Mouse (Mus musculus): ENCODE measurements around the gene Nfam1. TPM values are rescaled to one million over a fixed set of nuclear protein-coding genes. Genes with fewer than 3 reads are reported as not detected.

The Nfam1 gene
- polyA plus RNA-seq, 1 experiment from 2014 or later, result 2.3 TPM

DNA sequence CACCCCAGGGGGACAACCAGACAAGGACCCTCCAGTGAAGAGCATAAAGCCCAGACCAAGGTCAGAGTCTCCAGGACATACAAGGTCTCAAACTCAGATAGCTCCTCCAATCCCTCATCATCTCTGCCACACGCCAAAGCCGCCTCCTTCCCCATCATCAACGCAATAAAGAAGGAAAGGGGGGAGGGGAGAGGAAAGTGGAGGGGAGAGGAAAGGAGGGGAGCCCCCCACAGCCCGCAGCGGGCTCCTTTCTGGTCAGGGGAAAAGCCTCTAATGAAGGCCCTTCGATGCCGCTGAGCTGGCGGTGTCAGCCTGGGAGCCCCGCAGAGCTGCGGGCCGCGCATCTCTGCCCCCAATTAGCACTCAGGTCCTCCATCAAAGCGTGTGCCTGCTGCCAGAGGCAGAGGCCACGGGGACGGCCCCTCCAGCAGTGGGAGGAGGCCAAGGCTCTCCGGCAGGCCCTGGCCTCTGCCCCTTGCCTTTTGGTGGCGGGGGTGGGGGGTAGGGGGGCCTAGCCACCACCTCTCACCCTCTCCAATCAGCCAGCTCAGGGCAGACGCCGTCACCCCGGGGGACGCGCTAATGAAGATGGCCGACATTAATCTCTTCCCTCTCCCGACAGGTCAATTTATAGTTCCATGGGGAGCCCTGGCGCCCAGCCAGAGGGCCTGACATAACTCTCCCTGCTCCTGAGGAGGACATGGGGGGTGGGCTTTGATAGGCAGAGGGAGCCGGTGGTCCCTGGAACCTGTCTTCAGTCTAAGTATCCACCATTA is 72.1 kb downstream of the Nfam1 start:
- Histone ChIP-seq H3K27ac (peak overlapping the region; percentile 66), H3K27me3 (ENCODE audit: poor library complexity, severe bottlenecking) (peaks cover 97% of the 10 kb centered on the region), H3K4me3 (peak overlapping the region; percentile 40), H3K9me3 (no peaks in the 10 kb centered on the region), H3K36me3 (replicated peaks) (no peaks in the 10 kb centered on the region), H3K4me1 (peaks cover 89% of the 10 kb centered on the region)
- WGBS, result 0% methylated on average over 26 of the region's 26 CpGs
- peak; percentile 65 for DNase-seq (ENCODE audit: extremely low spot score, low spot score)

- H3K36me3 ChIP-seq (replicated peaks), result no peaks in the 10 kb centered on the region
- DNase-seq (ENCODE audit: extremely low spot score, low spot score), result no peak
- no peaks in the 10 kb centered on the region for H3K9me3 ChIP-seq
- peaks cover 95% of the 10 kb centered on the region for H3K4me1 ChIP-seq
- no peak overlapping the region for H3K27ac ChIP-seq
- peaks cover 97% of the 10 kb centered on the region for H3K27me3 ChIP-seq (ENCODE audit: poor library complexity, severe bottlenecking)
- 72% methylated on average over 12 of the region's 12 CpGs for WGBS
- H3K4me3 ChIP-seq, result no peak overlapping the region
Measured at GRCm38 (mm10) chr15:82959151-82959550, 74.0 kb downstream of the Nfam1 start.

DNA sequence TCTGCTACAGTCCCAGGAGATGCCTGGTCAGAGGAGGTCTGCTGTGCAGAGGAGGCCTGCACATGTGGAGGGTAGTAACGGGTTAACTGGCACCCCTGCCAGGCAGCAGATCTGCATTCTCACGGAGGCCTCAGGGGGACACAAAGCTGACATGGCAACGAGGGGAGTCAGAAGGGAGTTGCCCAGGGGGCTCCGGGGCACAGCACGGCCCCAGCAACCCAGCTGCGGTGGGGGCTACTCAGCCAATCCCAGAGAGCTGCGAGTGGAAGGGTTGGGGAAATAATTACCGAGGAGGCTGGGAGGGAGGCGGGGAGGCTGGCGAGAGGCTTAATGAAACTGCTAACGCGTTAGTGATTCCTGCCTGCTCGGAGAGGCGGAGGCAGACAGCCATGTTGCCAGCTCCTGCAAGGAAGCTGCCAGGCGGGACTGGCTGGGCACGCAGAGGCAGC is 74.8 kb downstream of the Nfam1 start:
- 3% methylated on average over 16 of the region's 16 CpGs for WGBS
- Histone ChIP-seq H3K4me1 (peaks cover 99% of the 10 kb centered on the region), H3K4me3 (peak overlapping the region; percentile 38), H3K27ac (peak overlapping the region; percentile 75), H3K27me3 (ENCODE audit: poor library complexity, severe bottlenecking) (peaks cover 100% of the 10 kb centered on the region), H3K36me3 (replicated peaks) (no peaks in the 10 kb centered on the region), H3K9me3 (no peaks in the 10 kb centered on the region)
- peak; percentile 60 for DNase-seq (ENCODE audit: extremely low spot score, low spot score)

GRCm38 (mm10) chr15:82956721-82957120 is 76.4 kb downstream of the Nfam1 start:
- Histone ChIP-seq H3K4me1 (peaks cover 99% of the 10 kb centered on the region), H3K9me3 (no peaks in the 10 kb centered on the region), H3K4me3 (no peak overlapping the region), H3K36me3 (replicated peaks) (no peaks in the 10 kb centered on the region), H3K27ac (no peak overlapping the region), H3K27me3 (ENCODE audit: poor library complexity, severe bottlenecking) (peaks cover 100% of the 10 kb centered on the region)
- DNase-seq (ENCODE audit: extremely low spot score, low spot score), result no peak
- 66% methylated on average over 4 of the region's 4 CpGs for WGBS

DNA sequence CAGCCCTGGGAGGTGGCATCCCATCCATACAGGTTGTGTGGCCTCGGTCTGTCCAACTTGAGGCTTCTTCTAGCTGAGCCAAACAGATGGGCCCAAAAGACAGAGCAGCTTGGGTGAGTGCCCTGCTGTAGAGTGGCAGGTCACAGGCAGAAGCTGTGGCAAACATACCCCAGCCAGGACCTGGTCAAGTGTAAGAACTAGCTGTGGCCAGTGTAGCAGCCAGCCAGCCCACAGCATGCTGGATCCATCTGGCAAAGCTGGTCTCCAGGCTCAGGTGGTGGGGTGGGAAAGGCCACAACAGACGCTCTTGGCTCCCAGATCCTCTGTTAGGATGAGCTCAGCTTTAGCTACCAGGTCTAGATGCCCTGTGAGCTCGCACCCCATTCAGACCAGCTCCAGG is 76.8 kb downstream of the Nfam1 start:
- no peaks in the 10 kb centered on the region for H3K36me3 ChIP-seq (replicated peaks)
- 79% methylated on average over 3 of the region's 3 CpGs for WGBS
- DNase-seq (ENCODE audit: extremely low spot score, low spot score), result no peak

DNA sequence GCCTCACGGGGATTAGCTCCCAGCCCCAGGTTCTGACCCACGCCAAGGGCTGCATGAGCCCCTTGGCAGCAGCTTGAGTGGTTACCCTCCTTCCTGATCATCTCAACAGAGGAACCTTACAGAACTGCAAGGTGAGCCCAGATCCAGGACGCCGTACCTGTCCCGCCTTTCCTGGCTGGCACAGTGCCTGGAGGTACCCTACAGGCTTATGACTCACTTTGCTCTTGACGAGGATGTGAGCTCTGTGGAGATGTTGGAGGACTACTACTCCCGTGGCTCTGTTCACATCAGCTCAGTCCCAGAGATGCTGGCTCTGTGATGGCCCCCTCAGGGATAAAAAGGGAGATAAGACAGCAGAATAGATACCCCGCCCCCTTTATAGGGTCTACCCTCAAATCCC is 77.8 kb downstream of the Nfam1 start:
- H3K27ac ChIP-seq, result no peak overlapping the region
- H3K9me3 ChIP-seq, result no peaks in the 10 kb centered on the region
- peaks cover 100% of the 10 kb centered on the region for H3K27me3 ChIP-seq (ENCODE audit: poor library complexity, severe bottlenecking)
- H3K4me1 ChIP-seq, result peaks cover 94% of the 10 kb centered on the region
- no peaks in the 10 kb centered on the region for H3K36me3 ChIP-seq (replicated peaks)
- 84% methylated on average over 8 of the region's 8 CpGs for WGBS
- no peak for DNase-seq (ENCODE audit: extremely low spot score, low spot score)
- no peak overlapping the region for H3K4me3 ChIP-seq

More for the DNA sequence above, 76.8 kb downstream of the Nfam1 start:
- Histone ChIP-seq H3K27ac (0 out of 2 replicates have a peak overlapping the region, but pooled peaks have one; percentile 0), H3K9me3 (no peaks in the 10 kb centered on the region), H3K4me1 (peaks cover 96% of the 10 kb centered on the region), H3K4me3 (no peak overlapping the region), H3K27me3 (ENCODE audit: poor library complexity, severe bottlenecking) (peaks cover 100% of the 10 kb centered on the region)

GRCm38 (mm10) chr15:82954034-82954433 is 79.1 kb downstream of the Nfam1 start:
- H3K27me3 ChIP-seq (ENCODE audit: poor library complexity, severe bottlenecking), result peaks cover 100% of the 10 kb centered on the region
- H3K27ac ChIP-seq, result no peak overlapping the region
- 79% methylated on average over 5 of the region's 5 CpGs for WGBS
- H3K36me3 ChIP-seq (replicated peaks), result no peaks in the 10 kb centered on the region
- H3K4me3 ChIP-seq, result no peak overlapping the region
- no peak for DNase-seq (ENCODE audit: extremely low spot score, low spot score)
- H3K4me1 ChIP-seq, result peaks cover 92% of the 10 kb centered on the region
- H3K9me3 ChIP-seq, result no peaks in the 10 kb centered on the region

DNA sequence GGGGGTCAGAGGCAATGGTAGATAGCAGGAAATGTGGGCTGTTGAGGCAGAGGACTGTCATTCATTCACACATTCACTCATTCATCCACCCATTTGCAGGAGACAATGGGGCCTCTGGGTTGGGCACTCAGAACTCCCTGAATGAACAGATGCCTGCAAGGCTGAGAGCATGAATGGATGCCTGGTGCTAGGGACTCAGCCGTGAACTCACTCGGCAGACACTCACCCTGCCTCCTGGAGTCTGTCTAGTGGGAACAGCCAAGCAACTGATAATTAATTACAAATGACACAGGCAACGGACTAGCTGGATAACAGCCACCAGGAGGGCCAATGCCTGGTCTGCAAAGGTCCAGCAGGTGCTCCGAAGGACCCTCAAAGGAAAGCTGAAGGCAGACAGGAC is 80.0 kb downstream of the Nfam1 start:
- 29% methylated on average over 4 of the region's 4 CpGs for WGBS
- Histone ChIP-seq H3K4me3 (no peak overlapping the region), H3K9me3 (no peaks in the 10 kb centered on the region), H3K27ac (0 out of 2 replicates have a peak overlapping the region, but pooled peaks have one; percentile 8), H3K36me3 (replicated peaks) (no peaks in the 10 kb centered on the region), H3K4me1 (peaks cover 90% of the 10 kb centered on the region), H3K27me3 (ENCODE audit: poor library complexity, severe bottlenecking) (peaks cover 100% of the 10 kb centered on the region)
- DNase-seq (ENCODE audit: extremely low spot score, low spot score), result no peak

DNA sequence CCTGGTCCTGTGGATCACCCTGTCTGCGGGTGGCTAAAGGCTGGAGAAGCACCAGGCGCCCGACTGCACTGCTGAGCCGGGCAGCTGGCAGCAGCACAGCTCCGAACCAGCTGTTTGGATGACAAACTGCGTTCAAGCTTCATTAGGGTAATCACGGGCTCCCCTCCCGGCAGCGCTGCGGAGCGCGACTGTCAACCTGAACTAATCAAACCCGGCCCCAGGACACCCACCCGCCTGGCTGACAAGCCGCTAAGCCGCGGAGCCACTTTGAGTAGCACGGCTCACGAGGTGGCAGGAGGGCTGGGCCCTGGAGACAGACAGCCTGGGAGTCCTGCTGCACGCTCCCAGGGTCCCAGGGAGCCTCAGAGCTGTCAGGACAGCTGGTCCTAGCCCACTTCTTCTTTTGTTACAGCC is 80.8 kb downstream of the Nfam1 start:
- Histone ChIP-seq H3K4me3 (no peak overlapping the region), H3K4me1 (peaks cover 82% of the 10 kb centered on the region), H3K27me3 (ENCODE audit: poor library complexity, severe bottlenecking) (peaks cover 100% of the 10 kb centered on the region)

DNA sequence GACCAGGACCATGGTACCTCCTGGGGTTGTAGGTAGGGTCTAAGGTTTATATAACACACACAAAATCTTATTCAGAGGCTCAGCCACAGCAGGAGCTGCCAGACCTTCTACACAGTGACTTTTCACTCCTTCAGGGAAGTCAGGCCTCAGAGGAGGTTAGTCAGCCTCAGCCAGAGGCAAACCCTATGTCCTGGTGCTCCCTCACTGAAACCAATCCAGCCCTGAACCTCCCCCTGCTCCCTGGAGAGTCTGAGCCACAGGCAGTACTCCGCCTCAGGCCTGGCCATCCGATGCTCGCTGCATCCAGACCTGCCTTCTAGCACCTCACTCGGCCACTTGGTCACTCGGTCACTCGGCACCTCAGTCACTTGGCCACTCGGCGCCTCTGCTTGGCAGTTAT is 82.9 kb downstream of the Nfam1 start:
- no peaks in the 10 kb centered on the region for H3K36me3 ChIP-seq (replicated peaks)
- no peak overlapping the region for H3K4me3 ChIP-seq
- H3K9me3 ChIP-seq, result no peaks in the 10 kb centered on the region
- 63% methylated on average over 8 of the region's 8 CpGs for WGBS
- H3K27ac ChIP-seq, result no peak overlapping the region
- H3K4me1 ChIP-seq, result peaks cover 64% of the 10 kb centered on the region
- H3K27me3 ChIP-seq (ENCODE audit: poor library complexity, severe bottlenecking), result peaks cover 98% of the 10 kb centered on the region
- DNase-seq (ENCODE audit: extremely low spot score, low spot score), result no peak

More for the DNA sequence above, 80.8 kb downstream of the Nfam1 start:
- no peaks in the 10 kb centered on the region for H3K9me3 ChIP-seq
- H3K36me3 ChIP-seq (replicated peaks), result no peaks in the 10 kb centered on the region
- WGBS, result 3% methylated on average over 20 of the region's 20 CpGs
- 0 out of 2 replicates have a peak overlapping the region, but pooled peaks have one; percentile 8 for H3K27ac ChIP-seq
- DNase-seq (ENCODE audit: extremely low spot score, low spot score), result peak; percentile 59

DNA sequence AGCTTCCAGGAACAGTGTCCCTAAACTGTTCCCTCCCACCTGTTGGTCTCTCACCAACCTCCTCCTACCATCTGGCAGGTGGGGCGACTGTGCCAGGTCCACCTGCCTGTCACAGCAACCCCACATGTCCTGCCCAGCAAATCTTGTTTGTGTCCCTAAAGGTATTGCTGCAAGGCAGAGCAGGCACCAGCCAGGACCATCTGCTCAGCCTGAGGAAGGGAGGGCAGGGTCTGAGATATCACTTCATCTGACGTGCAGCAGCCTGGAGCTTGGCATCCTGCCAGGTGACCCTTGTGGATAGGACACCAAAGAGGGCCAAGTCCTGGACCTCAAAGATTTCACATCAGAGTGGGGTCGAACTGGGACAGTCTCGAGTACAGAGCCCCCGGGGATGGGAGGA is 85.7 kb downstream of the Nfam1 start:
- H3K36me3 ChIP-seq (replicated peaks), result no peaks in the 10 kb centered on the region

DNA sequence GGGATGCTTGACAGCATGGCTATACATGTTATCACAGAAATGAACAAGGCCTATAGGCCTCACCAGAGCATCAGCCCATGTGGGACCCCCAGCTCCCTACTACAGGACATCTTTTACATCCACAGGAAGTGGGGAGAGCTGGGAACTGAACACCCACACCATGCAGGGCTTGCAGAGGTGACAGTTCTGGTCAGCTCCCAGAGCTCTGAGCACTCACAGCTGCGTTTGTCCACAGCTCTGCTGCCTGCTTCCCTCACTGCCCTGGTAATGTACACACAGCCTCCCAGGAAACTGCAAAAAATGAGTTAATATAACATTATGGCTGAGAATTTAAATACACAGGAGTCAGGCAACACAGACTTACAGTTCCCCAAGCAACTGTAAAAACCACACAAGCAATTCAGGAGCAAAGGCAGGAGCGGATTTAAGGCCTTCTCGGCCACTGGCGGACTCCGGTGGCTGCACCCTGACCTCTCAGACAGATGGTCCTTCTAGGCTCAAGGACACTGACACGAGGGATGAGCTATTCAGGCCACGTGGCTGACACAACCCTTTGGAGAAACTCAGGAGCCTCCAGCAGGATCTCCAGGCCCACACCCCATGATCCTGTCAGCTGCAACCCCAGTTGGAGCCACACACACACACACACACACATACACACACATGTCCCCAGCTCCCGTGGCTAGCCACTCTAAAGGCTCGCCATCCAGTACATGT is 88.5 kb downstream of the Nfam1 start:
- H3K27me3 ChIP-seq (ENCODE audit: poor library complexity, severe bottlenecking), result peaks cover 72% of the 10 kb centered on the region
- no peaks in the 10 kb centered on the region for H3K9me3 ChIP-seq
- H3K27ac ChIP-seq, result no peak overlapping the region; the same call in 1 of the 2 replicates
- H3K4me1 ChIP-seq, result peaks cover 38% of the 10 kb centered on the region
- DNase-seq (ENCODE audit: extremely low spot score, low spot score), result no peak
- H3K36me3 ChIP-seq (replicated peaks), result no peaks in the 10 kb centered on the region; the same call in 1 of the 2 replicates
- H3K4me3 ChIP-seq, result no peak overlapping the region
- 82% methylated on average over 9 of the region's 9 CpGs for WGBS

More for the DNA sequence above, 85.7 kb downstream of the Nfam1 start:
- H3K9me3 ChIP-seq, result no peaks in the 10 kb centered on the region
- 82% methylated on average over 5 of the region's 5 CpGs for WGBS
- H3K4me3 ChIP-seq, result no peak overlapping the region
- no peak overlapping the region for H3K27ac ChIP-seq
- H3K4me1 ChIP-seq, result peaks cover 40% of the 10 kb centered on the region
- DNase-seq (ENCODE audit: extremely low spot score, low spot score), result no peak
- peaks cover 93% of the 10 kb centered on the region for H3K27me3 ChIP-seq (ENCODE audit: poor library complexity, severe bottlenecking)
